Mouse (Mus musculus): ENCODE data around the gene Mrnip.

The Mrnip gene

DNA sequence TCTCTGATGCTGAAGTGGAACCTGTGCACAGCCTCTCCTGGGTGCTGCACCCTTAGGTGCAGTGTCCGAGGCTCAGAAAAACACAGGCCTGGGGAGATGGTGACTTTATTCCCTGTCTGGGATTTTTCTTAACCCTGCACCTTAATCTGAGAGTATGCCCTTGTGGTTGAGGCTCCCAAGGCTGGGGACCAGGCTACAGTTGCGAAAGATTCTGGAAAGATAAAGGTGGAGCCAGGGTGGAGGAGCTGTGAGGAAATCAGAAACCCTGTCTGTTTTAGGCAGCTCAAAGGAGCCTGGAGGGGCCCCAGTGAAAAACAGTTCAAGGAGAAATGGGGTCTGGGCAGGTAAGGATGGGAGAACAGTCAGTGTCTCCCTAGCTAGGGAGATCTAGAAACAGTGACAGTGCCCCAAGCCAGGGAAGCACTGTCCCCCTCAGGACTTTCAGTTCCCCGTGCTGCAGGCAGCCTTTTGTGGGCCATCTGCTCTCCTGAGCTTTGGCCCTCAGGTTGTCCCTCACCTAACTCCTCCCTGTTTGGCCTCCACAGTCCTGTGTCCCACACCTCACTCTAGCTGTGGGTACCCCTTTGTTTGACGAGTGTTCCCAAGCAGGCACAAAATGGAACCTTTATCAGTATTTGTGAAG, 42.6 kb downstream of the Mrnip start:
- in situ Hi-C loops (cut with MboI; ENCODE audit: low pct_unique_long_range_greater_than_20kb in 1 of 2, low sequenced_read_pairs in 2 of 2, unreplicated experiment in 1 of 2): no loop called here

DNA sequence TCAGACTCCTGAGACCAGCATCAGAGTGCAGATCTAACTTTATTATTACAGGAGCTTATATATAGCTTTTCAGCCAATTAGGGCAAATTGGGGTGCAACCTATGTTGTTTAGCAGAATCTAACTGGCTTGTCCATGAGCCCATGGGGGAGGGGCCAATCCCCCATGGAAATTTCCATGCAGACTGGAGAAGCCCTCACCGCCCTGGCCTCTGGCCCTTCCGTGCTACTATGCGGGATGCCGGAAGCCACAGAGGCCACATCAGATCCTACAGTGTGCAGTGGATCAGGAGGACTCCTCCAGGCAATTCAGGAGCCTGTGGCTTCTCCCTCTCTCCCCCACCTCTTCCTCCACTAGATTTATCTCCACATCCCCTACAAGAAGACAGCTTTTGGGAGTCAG, 43.6 kb downstream of the Mrnip start:
- in situ Hi-C loops (cut with MboI; ENCODE audit: low pct_unique_long_range_greater_than_20kb in 1 of 2, low sequenced_read_pairs in 2 of 2, unreplicated experiment in 1 of 2): no loop called here

DNA sequence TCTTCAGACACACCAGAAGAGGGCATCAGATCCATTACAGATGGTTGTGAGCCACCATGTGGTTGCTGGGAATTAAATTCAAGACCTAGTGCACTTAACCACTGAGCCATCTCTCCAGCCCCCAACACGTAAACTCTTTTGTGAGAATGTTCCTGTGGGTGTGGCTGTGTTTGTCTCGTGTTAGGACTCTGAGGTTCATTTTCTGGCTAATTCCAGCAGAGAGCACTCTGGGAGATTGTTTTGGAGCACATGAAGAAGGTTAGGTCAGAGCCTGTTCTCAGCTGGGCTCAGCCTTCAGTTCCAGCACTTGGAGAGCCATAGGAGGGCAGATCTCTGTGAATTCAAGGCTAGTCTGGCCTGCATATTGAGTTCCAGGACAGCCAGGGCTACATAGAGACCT, 45.6 kb downstream of the Mrnip start:
- in situ Hi-C loops (cut with MboI; ENCODE audit: low pct_unique_long_range_greater_than_20kb in 1 of 2, low sequenced_read_pairs in 2 of 2, unreplicated experiment in 1 of 2): loop anchor here in 1 of 2 experiments (10.0 kb wide), 1 partner anchor 235 kb away; no protein-coding TSS in a partner anchor

DNA sequence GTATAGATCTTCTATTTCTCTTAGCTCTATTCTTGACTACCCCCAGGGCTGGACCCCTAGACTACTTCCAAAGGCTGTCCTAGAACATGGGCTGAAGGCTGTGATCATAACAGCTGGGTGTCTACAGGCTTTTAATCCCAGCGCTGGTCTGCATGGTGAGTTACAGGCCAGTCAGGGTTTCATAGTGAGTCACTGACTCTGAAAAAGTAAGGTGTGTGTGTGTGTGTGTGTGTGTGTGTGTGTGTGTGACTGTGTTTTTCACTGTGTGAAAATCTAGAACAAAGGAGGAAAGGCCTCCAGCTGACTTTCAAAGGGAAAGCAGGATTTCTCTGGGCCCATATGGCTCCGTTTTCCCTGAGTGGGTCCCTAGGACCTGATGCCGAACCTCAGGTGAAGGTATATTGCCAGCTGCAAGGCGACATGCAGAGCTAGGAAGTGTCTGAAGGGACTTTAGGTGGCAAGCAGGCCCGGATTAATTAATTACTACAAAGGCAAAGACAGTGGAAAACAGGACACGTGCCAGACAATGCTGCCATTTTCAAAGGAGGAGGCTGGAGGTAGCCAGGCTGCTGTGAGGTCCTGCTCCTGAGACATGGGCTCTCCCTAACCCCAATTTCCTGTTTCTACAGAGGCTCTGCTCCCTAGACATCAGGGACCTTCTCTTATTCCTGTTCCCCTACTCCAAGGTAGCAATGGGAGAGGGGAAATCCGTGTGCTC, 48.5 kb downstream of the Mrnip start:
- in situ Hi-C loops (cut with MboI; ENCODE audit: low pct_unique_long_range_greater_than_20kb in 1 of 2, low sequenced_read_pairs in 2 of 2, unreplicated experiment in 1 of 2): loop anchor here in 1 of 2 experiments (10.0 kb wide), 1 partner anchor 238 kb away; no protein-coding TSS in a partner anchor

- in situ Hi-C loops (cut with MboI; ENCODE audit: low pct_unique_long_range_greater_than_20kb in 1 of 2, low sequenced_read_pairs in 2 of 2, unreplicated experiment in 1 of 2): loop anchor here in 1 of 2 experiments (10.0 kb wide), 1 partner anchor 239 kb away; no protein-coding TSS in a partner anchor
Measured at GRCm38 (mm10) chr11:50223783-50224662, 49.8 kb downstream of the Mrnip start.

DNA sequence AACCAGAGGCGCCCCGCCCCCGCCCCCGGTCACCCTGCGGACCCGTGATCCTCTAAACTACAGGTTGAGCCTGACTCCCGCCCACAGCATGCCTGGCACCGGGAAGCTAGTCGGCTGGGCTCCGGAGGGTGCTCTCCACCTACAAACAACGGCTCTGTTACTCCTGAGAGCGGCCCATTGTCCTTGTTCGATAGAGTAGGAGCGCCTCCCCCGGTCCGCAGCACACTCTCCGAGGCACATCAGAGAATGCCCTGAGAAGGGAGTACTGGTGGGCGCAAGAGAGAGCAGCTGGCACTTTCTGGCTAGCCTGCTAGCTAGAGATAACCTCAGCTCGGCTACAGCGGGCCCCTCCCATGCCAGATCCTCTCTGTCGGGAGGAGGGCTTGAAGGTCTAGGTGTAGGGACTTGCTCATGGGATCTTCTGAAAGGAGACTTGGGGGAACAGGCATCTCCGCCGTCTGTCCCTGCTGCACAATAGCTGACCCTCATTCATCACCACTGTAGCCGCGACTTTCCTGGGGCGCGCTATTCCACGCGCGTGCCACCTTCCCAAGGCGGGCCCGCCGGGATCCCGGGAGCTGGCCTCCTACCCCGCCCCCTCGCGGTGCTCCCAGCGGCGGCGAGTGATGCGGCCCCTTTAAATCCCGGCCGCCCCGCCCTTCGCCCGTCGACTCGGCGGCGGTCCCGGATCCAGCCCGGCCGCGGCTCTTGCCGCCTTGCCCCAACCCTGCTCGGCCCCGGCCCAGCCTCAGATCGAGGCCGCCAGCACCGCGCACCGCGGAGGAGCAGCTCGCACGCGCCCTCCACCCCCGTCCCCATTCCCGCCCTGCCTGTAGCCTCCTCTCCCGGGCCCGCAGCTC, 50.7 kb downstream of the Mrnip start:
- in situ Hi-C loops (cut with MboI; ENCODE audit: low pct_unique_long_range_greater_than_20kb in 1 of 2, low sequenced_read_pairs in 2 of 2, unreplicated experiment in 1 of 2): loop anchor here in 1 of 2 experiments (10.0 kb wide), 1 partner anchor 240 kb away; no protein-coding TSS in a partner anchor

DNA sequence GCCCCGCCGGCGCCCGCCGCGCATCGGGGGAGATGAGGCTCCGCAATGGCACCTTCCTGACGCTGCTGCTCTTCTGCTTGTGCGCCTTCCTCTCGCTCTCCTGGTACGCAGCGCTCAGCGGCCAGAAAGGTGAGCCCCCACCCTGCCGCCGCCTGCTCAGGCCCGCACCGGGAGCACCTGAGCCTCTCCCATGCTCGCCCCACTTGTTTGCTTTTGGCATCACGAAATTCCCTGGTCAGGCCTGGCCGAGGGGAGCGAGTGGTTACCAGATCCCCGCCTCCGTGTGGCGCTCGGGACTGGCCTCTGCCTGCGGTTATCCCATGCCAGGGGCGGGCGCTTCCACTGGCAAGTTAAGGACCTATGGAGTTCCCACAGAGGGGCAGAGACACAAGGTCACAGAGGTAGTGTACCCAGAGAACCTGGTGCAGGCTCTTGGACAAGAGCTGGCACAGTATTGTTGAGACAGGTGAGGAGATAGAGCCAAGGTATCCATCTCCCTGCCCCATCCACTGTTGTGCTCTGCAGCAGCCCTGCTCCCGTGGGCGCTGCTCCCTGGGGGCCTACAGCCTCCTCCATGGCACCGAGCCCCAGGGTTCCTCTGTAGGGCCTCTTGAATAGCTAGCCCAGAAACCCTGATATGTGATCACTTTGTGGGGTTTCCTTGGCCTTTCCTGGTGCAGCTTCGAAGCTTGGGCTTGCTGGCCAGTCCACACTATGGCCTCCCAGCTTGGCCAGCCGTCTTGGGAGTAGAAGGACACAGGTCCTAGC, 51.6 kb downstream of the Mrnip start:
- in situ Hi-C loops (cut with MboI; ENCODE audit: low pct_unique_long_range_greater_than_20kb in 1 of 2, low sequenced_read_pairs in 2 of 2, unreplicated experiment in 1 of 2): loop anchor here in 1 of 2 experiments (10.0 kb wide), 1 partner anchor 241 kb away; no protein-coding TSS in a partner anchor

DNA sequence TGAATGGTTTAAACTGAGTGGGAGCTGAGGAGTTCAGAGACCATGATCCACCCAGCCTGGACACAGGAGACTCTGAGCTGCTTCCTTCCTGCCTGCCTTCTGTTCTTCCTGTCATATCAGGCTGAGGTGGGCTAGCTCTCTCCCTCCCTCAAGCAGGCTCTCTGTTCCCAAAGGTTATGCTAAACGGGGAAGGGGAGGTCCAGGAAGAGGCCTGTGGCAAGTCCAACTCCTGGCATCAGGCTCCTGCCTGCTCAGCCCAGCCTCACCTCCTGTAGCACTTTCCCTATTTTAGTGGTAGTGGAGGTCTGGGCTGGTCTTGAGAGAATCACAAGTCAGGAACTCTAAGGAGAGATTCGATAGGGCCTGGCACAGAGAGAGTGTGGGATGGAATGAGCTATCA, 52.2 kb downstream of the Mrnip start:
- in situ Hi-C loops (cut with MboI; ENCODE audit: low pct_unique_long_range_greater_than_20kb in 1 of 2, low sequenced_read_pairs in 2 of 2, unreplicated experiment in 1 of 2): loop anchor here in 1 of 2 experiments (10.0 kb wide), 1 partner anchor 242 kb away; no protein-coding TSS in a partner anchor

GRCm38 (mm10) chr11:50227226-50227625, 53.0 kb downstream of the Mrnip start:
- in situ Hi-C loops (cut with MboI; ENCODE audit: low pct_unique_long_range_greater_than_20kb in 1 of 2, low sequenced_read_pairs in 2 of 2, unreplicated experiment in 1 of 2): loop anchor here in 1 of 2 experiments (10.0 kb wide), 1 partner anchor 242 kb away; no protein-coding TSS in a partner anchor

GRCm38 (mm10) chr11:50227736-50228135, 53.5 kb downstream of the Mrnip start:
- in situ Hi-C loops (cut with MboI; ENCODE audit: low pct_unique_long_range_greater_than_20kb in 1 of 2, low sequenced_read_pairs in 2 of 2, unreplicated experiment in 1 of 2): loop anchor here in 1 of 2 experiments (10.0 kb wide), 1 partner anchor 243 kb away; no protein-coding TSS in a partner anchor

DNA sequence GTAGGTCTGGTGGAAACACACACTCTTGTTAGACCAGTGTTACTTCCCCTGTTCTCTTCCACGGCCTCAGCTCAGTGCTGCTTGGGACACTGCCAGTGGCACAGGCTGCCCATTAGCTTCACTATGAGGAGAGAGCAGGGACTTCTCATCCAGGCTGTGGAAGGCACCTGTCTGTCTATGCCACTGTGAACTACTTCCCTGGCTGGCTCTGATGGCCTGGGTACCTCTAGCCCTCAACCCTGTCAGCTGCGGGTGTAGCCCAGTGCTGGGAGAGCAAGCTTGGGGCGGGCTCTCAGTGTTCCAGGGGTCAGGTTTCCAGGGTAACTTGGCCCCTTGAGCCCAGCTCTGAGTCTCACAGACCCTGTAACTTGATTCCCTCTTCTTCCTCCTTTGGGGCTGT, 54.5 kb downstream of the Mrnip start:
- in situ Hi-C loops (cut with MboI; ENCODE audit: low pct_unique_long_range_greater_than_20kb in 1 of 2, low sequenced_read_pairs in 2 of 2, unreplicated experiment in 1 of 2): loop anchor here in 1 of 2 experiments (10.0 kb wide), 1 partner anchor 244 kb away; no protein-coding TSS in a partner anchor

GRCm38 (mm10) chr11:50229252-50229910, 55.1 kb downstream of the Mrnip start:
- in situ Hi-C loops (cut with MboI; ENCODE audit: low pct_unique_long_range_greater_than_20kb in 1 of 2, low sequenced_read_pairs in 2 of 2, unreplicated experiment in 1 of 2): loop anchor here in 1 of 2 experiments (10.0 kb wide), 1 partner anchor 245 kb away; no protein-coding TSS in a partner anchor

- in situ Hi-C loops (cut with MboI; ENCODE audit: low pct_unique_long_range_greater_than_20kb in 1 of 2, low sequenced_read_pairs in 2 of 2, unreplicated experiment in 1 of 2): no loop called here
Measured at GRCm38 (mm10) chr11:50230481-50231304, 56.4 kb downstream of the Mrnip start.

- in situ Hi-C loops (cut with MboI; ENCODE audit: low pct_unique_long_range_greater_than_20kb in 1 of 2, low sequenced_read_pairs in 2 of 2, unreplicated experiment in 1 of 2): no loop called here
Measured at GRCm38 (mm10) chr11:50231411-50231810, 57.2 kb downstream of the Mrnip start.

- in situ Hi-C loops (cut with MboI; ENCODE audit: low pct_unique_long_range_greater_than_20kb in 1 of 2, low sequenced_read_pairs in 2 of 2, unreplicated experiment in 1 of 2): no loop called here
Measured at GRCm38 (mm10) chr11:50233022-50233421, 58.8 kb downstream of the Mrnip start.

GRCm38 (mm10) chr11:50233993-50234392, 59.7 kb downstream of the Mrnip start:
- in situ Hi-C loops (cut with MboI; ENCODE audit: low pct_unique_long_range_greater_than_20kb in 1 of 2, low sequenced_read_pairs in 2 of 2, unreplicated experiment in 1 of 2): no loop called here

All from mouse embryonic stem cell (cell line).